Mouse (Mus musculus): ENCODE measurements around the gene Ddhd1.

The Ddhd1 gene

GRCm38 (mm10) chr14:45644786-45645185 lies 13.2 kb downstream of the Ddhd1 start:
- DNase-seq (ENCODE audit: low spot score), result no peak

- no peak for DNase-seq (ENCODE audit: low spot score)
Measured at GRCm38 (mm10) chr14:45644202-45644601, 13.7 kb downstream of the Ddhd1 start.

GRCm38 (mm10) chr14:45643461-45643860 lies 14.5 kb downstream of the Ddhd1 start:
- no peak for DNase-seq (ENCODE audit: low spot score)

- DNase-seq (ENCODE audit: low spot score), result no peak
Measured at GRCm38 (mm10) chr14:45642795-45643194, 15.1 kb downstream of the Ddhd1 start.

GRCm38 (mm10) chr14:45642217-45642616 lies 15.7 kb downstream of the Ddhd1 start:
- no peak for DNase-seq (ENCODE audit: low spot score)

- no peak for DNase-seq (ENCODE audit: low spot score)
Measured at GRCm38 (mm10) chr14:45638717-45639116, 19.2 kb downstream of the Ddhd1 start.

GRCm38 (mm10) chr14:45635496-45635895 lies 22.4 kb downstream of the Ddhd1 start:
- no peak for DNase-seq (ENCODE audit: low spot score)

GRCm38 (mm10) chr14:45632756-45633537 lies 25.0 kb downstream of the Ddhd1 start:
- DNase-seq (ENCODE audit: low spot score), result no peak

GRCm38 (mm10) chr14:45630544-45630943 lies 27.4 kb downstream of the Ddhd1 start:
- DNase-seq (ENCODE audit: low spot score), result no peak

GRCm38 (mm10) chr14:45629938-45630337 lies 28.0 kb downstream of the Ddhd1 start:
- DNase-seq (ENCODE audit: low spot score), result no peak

- DNase-seq (ENCODE audit: low spot score), result no peak
Measured at GRCm38 (mm10) chr14:45618351-45618750, 39.6 kb downstream of the Ddhd1 start.

GRCm38 (mm10) chr14:45616526-45616925 lies 41.4 kb downstream of the Ddhd1 start:
- DNase-seq (ENCODE audit: low spot score), result no peak

GRCm38 (mm10) chr14:45615776-45616175 lies 42.2 kb downstream of the Ddhd1 start:
- no peak for DNase-seq (ENCODE audit: low spot score)

- DNase-seq (ENCODE audit: low spot score), result no peak
Measured at GRCm38 (mm10) chr14:45614822-45615221, 43.1 kb downstream of the Ddhd1 start.

- no peak for DNase-seq (ENCODE audit: low spot score)
Measured at GRCm38 (mm10) chr14:45614406-45614805, 43.5 kb downstream of the Ddhd1 start.

- no peak for DNase-seq (ENCODE audit: low spot score)
Measured at GRCm38 (mm10) chr14:45611654-45612053, 46.3 kb downstream of the Ddhd1 start.

GRCm38 (mm10) chr14:45602002-45602401 lies 55.9 kb downstream of the Ddhd1 start:
- no peak for DNase-seq (ENCODE audit: low spot score)

GRCm38 (mm10) chr14:45600587-45600986 lies 57.4 kb downstream of the Ddhd1 start:
- no peak for DNase-seq (ENCODE audit: low spot score)

- no peak for DNase-seq (ENCODE audit: low spot score)
Measured at GRCm38 (mm10) chr14:45597855-45598254, 60.1 kb downstream of the Ddhd1 start.

GRCm38 (mm10) chr14:45593261-45593660 lies 64.7 kb downstream of the Ddhd1 start:
- no peak for DNase-seq (ENCODE audit: low spot score)

- no peak for DNase-seq (ENCODE audit: low spot score)
Measured at GRCm38 (mm10) chr14:45588403-45588802, 69.5 kb downstream of the Ddhd1 start.

GRCm38 (mm10) chr14:45587536-45587935 lies 70.4 kb downstream of the Ddhd1 start:
- DNase-seq (ENCODE audit: low spot score), result no peak

GRCm38 (mm10) chr14:45583494-45584027 lies 74.4 kb downstream of the Ddhd1 start:
- no peak for DNase-seq (ENCODE audit: low spot score)

All from yolk sac, embryonic 10.5 days (tissue).